Mouse (Mus musculus) R1 (cell line): ENCODE measurements around the gene Morc3.
A peak's percentile ranks its signal among the peaks of the same experiment; 100 is the strongest.

ENCODE experiments used
- DNase-seq: peaks from one replicate; pipeline ENCODE4 v3.0.0-alpha.2; 2018; ENCODE audit warnings: low read depth, low spot score

Gene Morc3

DNA sequence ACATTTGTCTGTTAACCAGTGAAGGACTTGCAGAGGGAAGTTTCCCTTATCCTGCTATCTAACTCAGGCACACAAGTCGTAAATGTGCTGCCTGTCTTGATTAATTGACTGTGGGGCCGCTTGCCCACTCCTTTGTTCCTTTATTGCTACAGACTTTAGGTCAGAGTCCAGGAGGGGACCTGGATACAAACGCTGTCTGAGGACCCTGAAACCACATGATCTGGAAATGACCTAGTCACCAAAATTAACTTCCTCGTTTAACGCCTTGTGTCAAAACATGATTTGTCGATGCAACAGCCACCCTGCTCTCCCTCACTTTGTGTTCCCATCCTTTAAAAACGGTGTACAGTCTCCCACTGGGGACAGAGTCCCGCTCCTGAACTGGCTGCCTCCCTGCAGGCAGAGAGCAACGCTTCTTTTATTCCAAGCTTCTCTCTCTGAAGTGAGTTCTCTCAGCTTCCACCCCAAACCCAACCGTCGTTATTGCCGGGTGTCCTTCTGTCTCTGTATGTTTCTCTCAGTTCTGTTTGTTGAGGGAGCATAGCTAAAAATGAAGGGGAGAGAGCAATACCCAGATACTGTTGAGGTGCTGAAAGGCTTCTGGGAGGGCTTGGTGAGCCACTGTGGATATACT lies 13.1 kb upstream of the Morc3 start:
- DNase-seq, result no peak

DNA sequence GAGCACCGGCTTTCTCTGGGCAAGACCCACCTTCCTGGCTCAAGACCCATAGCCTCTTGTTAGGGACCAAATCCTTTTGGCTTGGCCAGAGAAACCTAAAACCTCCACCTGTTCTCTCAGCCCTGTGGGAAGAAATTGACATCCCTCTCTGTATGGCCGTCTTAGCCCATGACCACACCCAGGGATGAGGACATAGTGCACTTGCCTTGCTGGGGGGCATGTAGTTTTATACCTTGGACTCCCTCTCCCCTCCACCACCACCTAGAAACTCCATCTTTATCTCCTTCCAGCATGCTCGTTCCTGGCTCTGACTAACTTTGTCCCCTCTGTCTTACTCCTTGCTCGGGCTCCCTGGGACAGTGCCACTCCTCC lies 12.6 kb upstream of the Morc3 start:
- no peak for DNase-seq

DNA sequence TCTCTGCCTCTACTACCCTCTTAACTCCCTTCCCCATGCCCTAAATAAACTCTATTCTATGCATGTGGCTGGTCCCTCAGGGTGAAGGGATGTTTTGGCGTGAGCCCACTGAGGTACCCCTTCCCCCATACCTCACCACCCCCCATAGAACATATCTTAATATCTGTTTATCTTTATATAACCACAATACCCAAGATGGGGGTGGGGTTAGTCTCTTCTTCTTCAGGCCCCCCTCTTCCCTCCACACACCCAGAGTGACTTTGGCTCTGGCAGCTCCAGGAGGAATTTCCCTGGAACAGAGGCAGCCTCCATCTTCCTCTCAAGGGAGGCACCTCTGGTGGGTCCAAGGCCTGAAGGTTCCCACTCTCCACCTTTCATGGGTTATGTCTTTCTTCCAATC lies 11.9 kb upstream of the Morc3 start:
- no peak for DNase-seq

DNA sequence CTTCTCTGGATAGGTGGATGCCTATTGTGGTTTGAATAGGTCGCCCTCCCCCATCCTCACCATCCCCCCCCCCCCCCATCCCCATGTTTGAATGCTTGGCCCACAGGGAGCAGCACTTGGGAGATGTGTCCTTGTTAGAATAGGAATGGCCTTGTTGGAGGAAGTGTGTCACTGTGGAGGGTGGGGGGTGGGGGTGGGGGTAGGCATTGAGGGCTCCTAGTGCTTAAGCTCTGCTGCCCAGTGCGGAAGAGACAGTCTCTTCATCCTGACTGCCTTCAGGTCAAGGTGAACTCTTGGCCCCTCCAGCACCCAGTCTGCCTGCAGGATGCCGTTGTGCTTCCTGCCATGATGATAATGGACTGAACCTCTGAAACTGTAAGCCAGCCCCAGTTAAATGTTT lies 10.2 kb upstream of the Morc3 start:
- peak; percentile 90 for DNase-seq

DNA sequence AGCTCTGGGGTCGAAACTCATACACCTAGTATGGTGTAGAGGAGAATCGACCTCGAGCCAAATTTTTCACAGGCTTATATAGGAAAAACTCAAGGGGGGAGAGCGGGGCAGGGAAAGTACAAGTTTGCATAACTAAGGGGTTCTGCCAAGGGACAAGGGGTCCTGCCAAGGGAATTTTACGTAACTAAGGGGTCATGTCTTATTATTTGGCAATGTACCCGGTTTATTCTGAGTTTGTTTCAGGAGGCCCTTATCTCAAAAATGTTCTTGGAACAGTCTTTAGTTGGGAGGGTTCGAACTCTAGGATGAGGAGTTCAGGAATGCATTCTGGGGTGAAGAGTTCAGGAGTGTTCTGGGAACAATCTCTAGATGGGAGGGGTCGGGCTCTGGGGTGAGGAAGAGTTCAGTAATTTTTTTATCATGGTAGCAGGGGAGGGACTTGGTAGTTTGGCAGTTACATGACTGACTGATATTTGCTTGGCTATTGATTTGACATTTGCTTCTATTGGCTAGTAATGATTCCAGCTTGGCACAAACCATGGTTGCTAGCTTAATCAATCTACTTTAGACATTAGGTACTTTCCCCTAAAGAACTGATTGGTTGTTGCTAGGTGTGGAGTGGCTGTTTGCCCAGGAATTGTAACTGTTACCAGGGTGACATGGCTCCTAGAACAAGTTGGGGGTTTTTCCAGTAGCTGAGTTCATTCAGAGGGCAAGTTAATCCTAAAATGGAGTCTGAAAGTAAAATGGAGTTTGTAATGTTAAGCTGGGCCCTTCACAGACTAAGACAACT lies 9.3 kb upstream of the Morc3 start:
- peak; percentile 84 for DNase-seq

DNA sequence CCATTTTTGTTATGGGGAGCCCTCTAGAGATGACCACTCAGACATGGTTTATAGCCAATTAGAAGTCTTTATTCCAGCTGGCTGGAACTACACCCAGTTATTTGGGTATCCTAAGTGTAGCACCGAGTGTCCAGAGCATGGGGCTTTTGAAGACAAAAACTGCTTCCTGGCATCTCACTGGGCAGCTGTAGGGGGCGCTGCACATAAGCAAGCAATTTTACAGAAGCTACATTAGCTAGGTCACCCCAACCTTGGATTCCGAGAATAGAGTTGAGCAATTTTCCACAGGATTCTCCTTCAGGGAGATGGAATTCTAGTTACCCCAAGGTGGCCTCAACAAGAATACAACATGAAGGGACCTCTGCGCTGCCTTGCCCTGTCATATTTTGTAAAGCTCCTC lies 7.1 kb upstream of the Morc3 start:
- DNase-seq, result peak; percentile 76

DNA sequence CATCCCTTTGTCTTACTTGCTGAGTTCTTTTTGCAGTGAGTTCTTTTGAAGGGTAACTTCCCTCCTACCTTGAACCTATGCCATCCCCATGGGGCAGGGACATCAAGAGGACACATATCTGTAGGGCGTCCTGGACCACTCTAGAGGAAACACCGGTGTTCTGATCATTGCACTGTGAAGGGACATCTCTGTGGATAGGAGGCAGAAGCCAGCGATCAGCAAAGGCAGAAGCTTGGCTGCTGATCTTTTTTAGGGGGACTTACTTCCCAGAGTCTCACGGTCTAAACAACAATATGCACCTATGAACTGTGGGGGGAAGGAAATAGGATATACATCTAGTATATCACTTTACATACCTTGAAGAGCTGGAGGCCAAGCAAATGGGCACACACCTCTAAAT lies 6.5 kb upstream of the Morc3 start:
- DNase-seq, result peak; percentile 31

DNA sequence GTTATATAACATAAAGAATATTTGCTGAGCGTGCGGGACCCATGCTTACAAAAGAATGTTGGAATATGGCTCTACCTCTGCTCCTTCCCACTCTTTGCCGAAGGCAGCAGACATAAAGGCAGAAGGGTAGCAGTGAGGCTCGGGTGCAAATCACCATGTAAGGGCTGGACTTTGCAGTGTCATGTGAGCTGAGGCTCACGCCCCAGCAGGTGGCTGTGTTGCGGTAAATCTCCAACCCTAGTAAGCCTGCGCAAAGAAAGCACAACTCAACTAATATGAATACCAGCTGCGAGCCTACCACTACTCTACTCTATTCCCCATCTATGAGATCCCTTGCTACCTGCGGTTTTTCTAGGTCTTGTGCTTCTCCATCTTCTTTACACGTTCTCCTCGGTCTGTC lies 5.9 kb upstream of the Morc3 start:
- DNase-seq, result peak; percentile 92

DNA sequence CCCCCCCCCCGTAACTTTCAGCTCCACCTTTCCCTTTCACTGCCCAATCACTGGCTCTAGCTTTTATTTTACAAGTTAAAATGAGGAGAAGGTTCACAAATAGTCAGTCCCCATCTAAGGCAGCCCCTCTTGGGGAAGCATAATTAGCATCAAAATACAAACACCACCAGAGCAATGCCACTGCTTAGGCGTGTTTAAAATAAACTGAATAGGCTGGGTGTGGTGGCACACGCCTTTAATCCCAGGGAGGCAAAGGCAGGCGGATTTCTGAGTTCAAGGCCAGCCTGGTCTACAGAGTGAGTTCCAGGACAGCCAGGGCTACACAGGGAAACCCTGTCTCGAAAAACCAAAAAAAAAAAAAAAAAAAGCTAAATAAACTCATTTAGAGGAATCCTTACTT lies 5.4 kb upstream of the Morc3 start:
- peak; percentile 99 for DNase-seq

DNA sequence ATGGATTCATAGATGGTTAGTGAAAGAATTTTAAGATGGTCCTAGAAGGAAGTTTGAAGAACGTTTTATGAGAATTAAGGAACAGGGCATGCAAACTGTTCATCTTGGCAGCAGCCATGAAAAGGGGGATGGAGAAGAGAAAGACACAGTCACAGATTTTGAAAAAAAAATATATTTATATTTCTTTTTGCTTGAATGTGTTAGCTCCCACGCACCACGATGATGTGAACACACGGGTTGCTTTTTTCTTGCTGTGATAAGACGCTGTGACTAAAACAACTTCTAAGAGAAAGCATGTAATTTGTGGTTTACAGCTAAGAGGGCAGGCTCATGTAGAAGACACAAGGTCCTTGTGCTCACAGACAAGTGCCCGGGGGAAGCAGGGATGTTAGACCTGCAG lies 5.0 kb upstream of the Morc3 start:
- DNase-seq, result peak; percentile 36

DNA sequence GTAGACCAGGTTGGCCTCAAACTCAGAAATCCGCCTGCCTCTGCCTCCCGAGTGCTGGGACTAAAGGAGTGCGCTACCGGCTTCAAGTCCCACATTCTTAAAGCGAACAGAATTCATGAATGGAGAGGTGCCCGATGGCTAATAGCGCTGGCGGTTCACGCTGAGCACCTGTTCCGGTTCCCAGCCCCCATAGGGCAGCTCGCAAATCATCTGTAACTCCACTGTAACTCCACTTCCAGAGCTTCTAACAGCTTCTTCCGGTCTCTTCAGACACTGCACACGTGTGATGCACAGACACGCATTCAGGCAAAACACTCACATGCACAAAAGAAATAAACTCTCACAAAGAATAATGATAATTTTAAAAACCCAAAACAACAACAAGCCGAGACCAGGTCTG lies 2.4 kb upstream of the Morc3 start:
- DNase-seq, result peak; percentile 94

DNA sequence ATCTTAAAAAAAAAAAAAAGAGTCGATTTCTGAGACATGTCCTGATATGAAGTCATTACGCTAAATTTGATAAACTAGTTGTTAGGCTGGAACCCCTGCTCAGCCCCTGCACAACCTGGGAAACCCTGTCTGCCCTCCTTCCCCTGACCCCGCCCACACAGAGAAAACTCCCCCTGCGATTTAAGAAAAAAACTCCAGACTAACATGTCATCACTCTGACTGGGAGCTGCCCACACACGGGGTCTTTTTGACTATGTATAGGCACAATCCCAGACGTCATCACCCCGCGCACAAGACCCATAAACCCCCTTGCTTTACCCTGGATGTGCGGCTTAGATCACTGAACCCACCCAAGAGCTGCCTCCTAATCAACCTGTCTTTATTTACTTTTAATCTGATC lies 1.9 kb upstream of the Morc3 start:
- DNase-seq, result peak; percentile 96

DNA sequence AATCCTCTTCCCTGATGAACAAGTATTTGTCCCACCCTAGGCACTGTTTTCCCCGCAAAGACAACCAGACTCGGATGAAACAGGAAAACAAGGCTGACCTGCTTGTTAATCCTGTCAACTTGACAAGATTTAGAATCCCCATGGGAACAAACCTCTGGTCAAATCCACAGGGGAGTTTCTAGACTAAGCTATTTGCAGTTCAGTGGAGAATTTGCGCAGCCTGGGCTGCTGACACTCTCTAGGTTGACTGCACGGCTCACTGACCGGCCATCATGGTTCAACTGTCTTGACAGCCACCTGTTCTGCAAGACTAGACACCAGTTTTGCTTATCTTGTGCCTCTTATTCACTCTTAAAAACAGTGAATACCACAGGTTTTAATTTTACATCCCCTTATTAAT lies 1.0 kb upstream of the Morc3 start:
- DNase-seq, result peak; percentile 60

DNA sequence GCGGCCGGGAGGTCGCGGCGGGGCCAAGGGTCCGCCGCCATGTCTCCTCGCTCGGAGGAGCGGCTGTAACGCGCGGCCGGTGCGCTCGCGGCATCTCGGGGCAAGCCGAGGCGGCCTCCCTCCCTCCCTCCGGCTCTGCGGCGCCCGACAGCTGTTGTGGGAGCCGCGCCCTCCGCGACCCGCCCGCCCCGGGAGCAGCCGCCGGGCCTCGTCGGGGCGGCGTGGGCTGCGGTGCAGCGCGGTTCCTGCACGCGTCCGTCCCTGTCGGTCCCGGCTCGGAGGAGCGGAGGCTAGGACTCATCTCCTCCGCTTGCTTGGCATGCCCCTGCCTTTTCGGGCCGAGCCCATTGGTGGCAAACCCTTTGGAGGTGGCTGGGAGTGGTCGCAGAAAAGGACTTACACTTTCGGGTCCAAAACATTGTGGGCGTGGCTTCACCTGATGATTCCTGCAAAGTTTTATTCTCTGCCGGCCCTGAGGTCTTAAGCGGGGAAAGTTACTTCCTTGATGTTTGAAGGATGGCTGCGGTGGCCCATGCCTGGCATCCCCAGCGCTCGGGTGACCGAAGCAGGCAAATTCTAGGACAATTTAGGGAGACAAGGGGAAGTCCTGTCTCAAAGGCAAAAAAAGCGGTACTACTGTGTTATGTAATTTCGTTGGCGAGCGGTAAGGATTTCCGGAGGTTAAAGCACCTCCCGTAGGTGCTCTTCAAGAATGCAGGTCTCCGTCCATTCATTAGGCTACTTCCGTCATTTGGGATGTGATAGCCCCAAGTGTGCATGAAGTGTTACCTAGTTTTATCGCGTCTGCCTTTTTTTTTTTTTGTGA lies 743 bp downstream of the Morc3 start:
- DNase-seq, result peak; percentile 92

DNA sequence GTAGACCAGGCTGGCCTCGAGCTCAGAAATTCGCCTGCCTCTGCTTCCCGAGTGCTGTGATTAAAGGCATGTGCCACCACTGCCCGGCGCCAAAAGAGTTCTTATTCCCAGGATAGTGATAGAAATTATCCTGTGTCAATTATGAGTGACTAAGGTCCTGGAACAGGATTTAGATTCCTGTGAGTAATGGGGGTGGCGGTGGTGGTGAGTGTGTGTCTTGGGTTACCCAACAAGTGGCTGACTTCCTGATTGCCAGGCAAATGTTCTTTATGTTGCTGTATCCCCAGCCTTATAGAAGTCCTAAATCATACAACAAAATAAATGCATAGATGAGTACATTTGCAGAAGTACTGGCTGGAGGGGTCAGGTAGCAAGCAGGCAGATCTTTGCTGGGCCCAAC lies 1.6 kb downstream of the Morc3 start:
- no peak for DNase-seq

DNA sequence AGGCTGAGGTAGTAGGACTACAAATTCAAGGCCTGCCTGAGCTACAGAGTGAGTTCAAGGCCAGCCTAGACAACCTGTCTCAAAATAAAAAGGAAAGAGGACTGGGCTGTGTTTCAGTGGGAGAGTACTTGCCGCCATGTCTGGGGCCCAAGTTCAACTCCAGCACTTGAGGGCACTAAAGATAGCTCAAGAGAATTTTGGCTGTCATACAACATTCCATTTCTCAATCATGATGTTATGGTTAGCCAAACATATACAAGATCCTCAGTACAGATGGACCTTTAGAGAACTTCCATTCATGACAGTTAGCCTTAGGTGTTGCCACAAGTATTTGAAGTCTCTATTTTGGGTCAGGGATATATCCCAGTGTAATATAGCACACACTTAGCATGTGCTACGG lies 2.2 kb downstream of the Morc3 start:
- no peak for DNase-seq

DNA sequence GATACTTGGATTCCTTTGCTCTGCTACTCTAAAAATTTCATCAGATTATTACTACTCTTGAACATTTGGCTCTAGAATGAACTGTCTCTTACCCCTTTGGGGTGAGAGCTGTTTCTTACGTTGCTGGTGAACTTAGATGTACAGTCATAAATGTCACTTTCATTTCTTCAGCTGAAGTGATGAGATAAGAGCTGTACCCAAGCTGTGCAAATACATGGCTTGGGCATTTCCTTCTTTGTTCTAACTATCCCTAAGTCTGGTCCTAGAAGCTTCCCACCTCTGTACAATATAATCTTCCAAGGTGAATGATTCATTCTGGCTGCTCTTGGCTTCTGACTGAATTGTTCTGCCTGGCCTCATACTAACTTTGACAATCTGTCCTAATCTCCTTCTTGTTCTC lies 7.1 kb downstream of the Morc3 start:
- DNase-seq, result no peak

DNA sequence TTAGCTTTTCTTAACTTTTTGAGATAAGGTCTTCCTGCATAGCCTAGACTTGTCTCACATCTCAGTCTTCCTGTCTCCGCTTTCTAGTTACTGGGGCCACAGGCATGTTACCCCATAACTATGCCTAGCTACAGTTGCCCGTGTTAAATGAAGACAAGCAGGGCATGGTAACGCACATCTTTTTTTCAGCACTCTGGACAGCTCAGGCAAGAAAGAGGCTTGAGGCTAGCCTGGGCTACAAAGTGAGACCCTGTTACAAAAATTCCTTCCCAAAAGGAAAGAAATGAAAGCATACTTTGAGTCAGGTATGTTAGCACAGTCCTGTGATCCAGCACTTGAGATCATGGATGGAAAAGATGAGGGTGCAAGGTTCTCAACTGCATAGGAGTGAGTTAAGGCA lies 18.6 kb downstream of the Morc3 start:
- DNase-seq, result no peak

DNA sequence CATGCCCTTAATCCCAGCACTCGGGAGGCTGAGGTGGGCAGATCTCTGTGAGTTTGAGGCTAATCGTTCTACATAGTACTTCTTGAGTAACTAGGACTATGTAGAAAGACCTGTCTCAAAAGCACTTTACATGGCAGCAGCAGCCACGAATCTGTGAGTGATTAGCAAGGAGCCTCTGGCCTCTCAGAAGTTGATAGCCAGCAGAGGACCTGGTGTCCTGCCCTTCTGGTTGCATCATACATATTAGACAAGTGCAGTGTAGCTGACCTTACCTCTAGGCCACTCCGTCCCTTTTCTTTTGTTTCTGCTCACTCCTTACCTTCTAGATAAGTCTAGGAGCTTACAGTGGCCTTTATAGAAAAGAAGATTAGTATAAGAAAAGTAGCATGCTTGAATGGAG lies 28.0 kb downstream of the Morc3 start:
- no peak for DNase-seq

DNA sequence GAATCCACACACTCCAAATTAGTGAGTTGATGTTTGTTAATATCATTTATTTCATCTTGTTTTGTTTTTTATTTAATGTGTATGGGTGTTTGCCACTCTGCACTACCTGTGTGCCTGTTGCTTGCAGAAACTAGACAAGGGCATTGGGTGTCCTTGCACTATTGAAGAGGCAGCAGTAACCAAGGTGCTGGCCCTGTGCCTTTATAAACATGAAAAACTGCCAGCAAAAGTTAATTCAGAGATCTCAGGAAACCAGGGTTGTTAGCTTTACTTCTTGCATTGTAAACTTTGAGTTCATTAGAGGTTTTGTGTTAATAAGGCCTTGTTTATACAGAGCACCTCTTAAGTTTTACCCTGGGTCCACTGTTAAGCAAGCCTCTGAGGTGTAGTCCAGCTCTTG lies 28.8 kb downstream of the Morc3 start:
- no peak for DNase-seq

DNA sequence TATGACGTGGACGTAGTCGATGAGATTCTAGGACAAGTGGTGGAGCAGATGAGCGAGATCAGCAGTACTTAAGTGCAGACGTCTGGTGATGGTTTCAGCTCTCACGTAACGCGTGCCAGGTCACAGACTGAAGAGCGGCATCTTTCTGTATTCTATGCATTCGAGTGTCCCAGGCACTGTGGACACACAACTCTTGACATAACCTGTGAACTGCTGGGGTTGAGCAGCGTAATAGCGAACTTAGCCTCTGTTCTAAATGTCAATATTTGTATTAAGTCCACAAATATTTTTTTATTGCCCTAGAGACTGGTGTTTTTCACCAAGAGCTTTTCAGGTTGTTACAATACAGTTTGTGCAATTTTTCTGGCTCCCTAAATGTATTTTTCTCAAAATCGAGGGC lies 42.9 kb downstream of the Morc3 start:
- no peak for DNase-seq

DNA sequence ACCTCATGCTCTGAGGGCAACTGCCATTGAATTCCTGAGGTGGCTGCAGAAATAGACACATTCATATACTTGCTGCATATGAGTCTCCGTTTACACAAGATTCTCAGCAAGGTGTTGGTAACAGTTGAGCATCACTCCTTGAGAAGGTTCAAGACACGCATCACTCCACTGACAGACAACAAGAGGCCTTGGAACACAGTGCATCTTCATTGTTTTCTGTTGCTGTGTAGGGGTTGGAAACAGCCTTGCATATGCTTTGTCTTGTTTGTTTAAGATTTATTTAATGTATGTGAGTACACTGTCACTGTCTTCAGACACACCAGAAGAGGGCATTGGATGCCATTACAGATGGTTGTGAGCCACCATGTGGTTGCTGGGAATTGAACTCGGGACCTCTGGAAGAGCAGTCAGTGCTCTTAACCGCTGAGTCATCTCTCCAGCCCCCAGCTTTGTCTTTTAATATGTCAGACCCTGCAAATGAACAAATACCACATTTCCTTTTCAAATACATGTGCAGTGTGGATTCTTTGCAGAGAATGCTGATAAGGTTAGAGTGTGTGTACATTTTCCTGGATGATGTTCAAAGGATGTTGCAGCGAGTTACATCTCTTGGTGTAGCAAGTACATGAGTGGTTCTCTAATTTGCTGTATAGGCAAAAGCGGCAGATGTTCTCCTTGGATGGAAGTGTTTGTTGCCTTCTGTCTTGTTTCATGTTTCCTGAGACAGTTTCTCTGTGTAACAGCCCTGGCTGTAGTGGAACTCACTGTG lies 45.9 kb downstream of the Morc3 start:
- DNase-seq, result no peak
